Mouse (Mus musculus) forebrain, embryonic 13.5 days (tissue): Measurements from ENCODE around the gene Slc9a5. TPM values are rescaled to one million over a fixed set of nuclear protein-coding genes. Genes with fewer than 3 reads are reported as not detected.

ENCODE experiments used
- ATAC-seq: fragments of 200-750 bp; cut with Nextera tagmentation; 2 replicates; pipeline ENCODE4 v1.8.0; 2017
- H3K27ac ChIP-seq: fragments of 300-500 bp; sonication (generic); 2 replicates; pipeline ENCODE4 v1.5.1; 2015; ENCODE audit warnings: inconsistent platforms, mild to moderate bottlenecking, moderate library complexity
- H3K27me3 ChIP-seq: fragments of 300-500 bp; sonication (generic); 2 replicates; pipeline ENCODE4 v1.6.1; 2015; ENCODE audit warnings: mild to moderate bottlenecking, inconsistent platforms
- H3K36me3 ChIP-seq: fragments of 300-500 bp; sonication (generic); 2 replicates; pipeline ENCODE4 v1.6.1; 2015; ENCODE audit warnings: mild to moderate bottlenecking, inconsistent platforms; ENCODE audit not compliant: poor library complexity, severe bottlenecking
- H3K4me1 ChIP-seq: fragments of 300-500 bp; sonication (generic); 2 replicates; pipeline ENCODE4 v1.6.1; 2015; ENCODE audit warnings: inconsistent platforms
- H3K4me2 ChIP-seq: fragments of 300-500 bp; sonication (generic); 2 replicates; pipeline ENCODE4 v1.6.1; 2015; ENCODE audit warnings: inconsistent platforms, mild to moderate bottlenecking, moderate library complexity
- H3K4me3 ChIP-seq: fragments of 300-500 bp; sonication (generic); 2 replicates; pipeline ENCODE4 v1.5.1; 2015; ENCODE audit warnings: mild to moderate bottlenecking, inconsistent platforms
- H3K9ac ChIP-seq: fragments of 300-500 bp; sonication (generic); 2 replicates; pipeline ENCODE4 v1.6.1; 2015; ENCODE audit warnings: mild to moderate bottlenecking, inconsistent platforms
- H3K9me3 ChIP-seq: fragments of 300-500 bp; sonication (generic); replicated peaks from 2 replicates; pipeline ENCODE4 v1.6.1; 2016; ENCODE audit warnings: inconsistent platforms
- WGBS: fragments of 180-500 bp; shearing (Covaris S2); methylation state at CpG from one replicate; pipeline ENCODE4 v1.1.7; 2015; 5-methylcytosine and 5-hydroxymethylcytosine counted together
- polyA plus RNA-seq: library from polyadenylated mRNA; unstranded; fragments of >200 nt; fragmentation: Nextera tagmentation; extraction: Ambion mirVana; gene quantifications from 2 replicates; pipeline ENCODE4 v1.2.1, GENCODE M21; 2015

Slc9a5 gene
- polyA plus RNA-seq, 1 experiment from 2014 or later: 4.6 TPM

GRCm38 (mm10) chr8:105346611-105347427 lies 1.8 kb upstream of the Slc9a5 start:
- no peaks in the 10 kb centered on the region for H3K9me3 ChIP-seq
- peak overlapping the region; percentile 65; the same call in 1 of the 2 replicates for H3K27ac ChIP-seq
- no peaks in the 10 kb centered on the region for H3K36me3 ChIP-seq
- H3K27me3 ChIP-seq: peaks cover 10% of the 10 kb centered on the region; the same call in 1 of the 2 replicates
- ATAC-seq: peak; percentile 5
- peaks cover 42% of the 10 kb centered on the region for H3K4me1 ChIP-seq
- peak overlapping the region; percentile 81 for H3K9ac ChIP-seq
- WGBS: 2% methylated on average over 34 of the region's 34 CpGs
- peak overlapping the region; percentile 76 for H3K4me3 ChIP-seq
- peak overlapping the region; percentile 96 for H3K4me2 ChIP-seq

- H3K36me3 ChIP-seq: no peaks in the 10 kb centered on the region
- H3K4me1 ChIP-seq: peaks cover 42% of the 10 kb centered on the region
- H3K9ac ChIP-seq: peak within 1 kb of the TSS; percentile 81
- no peaks in the 10 kb centered on the region for H3K9me3 ChIP-seq
- peak within 1 kb of the TSS; percentile 65 for H3K27ac ChIP-seq
- peaks cover 10% of the 10 kb centered on the region; the same call in 1 of the 2 replicates for H3K27me3 ChIP-seq
- WGBS: under 1% methylated on average over 53 of the region's 53 CpGs
- peak; percentile 91 for ATAC-seq
- peak within 1 kb of the TSS; percentile 76 for H3K4me3 ChIP-seq
- H3K4me2 ChIP-seq: peak within 1 kb of the TSS; percentile 96
These were observed 1.0 kb upstream of the Slc9a5 start, which contains the start of gene Fhod1 for GRCm38 (mm10) chr8:105347428-105348221. TSS of gene Fhod1 (minus strand) at chr8:105347953.

- H3K4me3 ChIP-seq: peak overlapping the region; percentile 76
- peak overlapping the region; percentile 81 for H3K9ac ChIP-seq
- H3K9me3 ChIP-seq: no peaks in the 10 kb centered on the region
- peak overlapping the region; percentile 96 for H3K4me2 ChIP-seq
- peaks cover 42% of the 10 kb centered on the region for H3K4me1 ChIP-seq
- H3K27ac ChIP-seq: 0 out of 2 replicates have a peak overlapping the region, but pooled peaks have one; percentile 65
- 0% methylated on average over 31 of the region's 48 CpGs for WGBS
- H3K27me3 ChIP-seq: peaks cover 10% of the 10 kb centered on the region; the same call in 1 of the 2 replicates
- no peaks in the 10 kb centered on the region for H3K36me3 ChIP-seq
- peak; percentile 32 for ATAC-seq
These were observed 591 bp downstream of the Slc9a5 start for GRCm38 (mm10) chr8:105349096-105349771.

GRCm38 (mm10) chr8:105350186-105350585 lies 1.5 kb downstream of the Slc9a5 start:
- H3K4me3 ChIP-seq: peak overlapping the region; percentile 76
- peaks cover 10% of the 10 kb centered on the region; the same call in 1 of the 2 replicates for H3K27me3 ChIP-seq
- H3K9ac ChIP-seq: peak overlapping the region; percentile 81
- H3K36me3 ChIP-seq: 0 out of 2 replicates have a peak, but pooled peaks cover 2% of the 10 kb centered on the region
- H3K4me1 ChIP-seq: peaks cover 42% of the 10 kb centered on the region
- H3K4me2 ChIP-seq: peak overlapping the region; percentile 96
- H3K9me3 ChIP-seq: no peaks in the 10 kb centered on the region
- H3K27ac ChIP-seq: peak overlapping the region; percentile 45; the same call in 1 of the 2 replicates
- 31% methylated on average over 7 of the region's 7 CpGs for WGBS
- ATAC-seq: no peak

- H3K4me1 ChIP-seq: peaks cover 20% of the 10 kb centered on the region
- H3K27ac ChIP-seq: no peak overlapping the region
- 81% methylated on average over 8 of the region's 8 CpGs for WGBS
- ATAC-seq: no peak
- no peak overlapping the region for H3K9ac ChIP-seq
- H3K4me3 ChIP-seq: no peak overlapping the region
- H3K27me3 ChIP-seq: no peaks in the 10 kb centered on the region
- H3K9me3 ChIP-seq: no peaks in the 10 kb centered on the region
- H3K4me2 ChIP-seq: no peak overlapping the region
- peaks cover 27% of the 10 kb centered on the region for H3K36me3 ChIP-seq
These were observed 5.0 kb downstream of the Slc9a5 start for GRCm38 (mm10) chr8:105353583-105354135.

GRCm38 (mm10) chr8:105354549-105354948 lies 5.9 kb downstream of the Slc9a5 start:
- no peak overlapping the region for H3K4me2 ChIP-seq
- 95% methylated on average over 4 of the region's 4 CpGs for WGBS
- H3K27ac ChIP-seq: no peak overlapping the region
- no peak for ATAC-seq
- peaks cover 17% of the 10 kb centered on the region for H3K4me1 ChIP-seq
- no peak overlapping the region for H3K4me3 ChIP-seq
- peaks cover 30% of the 10 kb centered on the region for H3K36me3 ChIP-seq
- no peaks in the 10 kb centered on the region for H3K27me3 ChIP-seq
- H3K9me3 ChIP-seq: no peaks in the 10 kb centered on the region
- no peak overlapping the region for H3K9ac ChIP-seq

- Histone ChIP-seq H3K9me3 (no peaks in the 10 kb centered on the region), H3K27ac (no peak overlapping the region), H3K4me1 (peaks cover 8% of the 10 kb centered on the region), H3K36me3 (peaks cover 30% of the 10 kb centered on the region), H3K9ac (no peak overlapping the region), H3K27me3 (no peaks in the 10 kb centered on the region), H3K4me3 (no peak overlapping the region), H3K4me2 (no peak overlapping the region)
- no peak for ATAC-seq
- WGBS: 80% methylated on average over 26 of the region's 26 CpGs
These were observed 6.8 kb downstream of the Slc9a5 start for GRCm38 (mm10) chr8:105355179-105356024.

GRCm38 (mm10) chr8:105356681-105357080 lies 8.0 kb downstream of the Slc9a5 start:
- no peaks in the 10 kb centered on the region for H3K9me3 ChIP-seq
- peaks cover 30% of the 10 kb centered on the region for H3K36me3 ChIP-seq
- no peak overlapping the region for H3K4me3 ChIP-seq
- H3K4me1 ChIP-seq: no peaks in the 10 kb centered on the region
- no peaks in the 10 kb centered on the region for H3K27me3 ChIP-seq
- no peak overlapping the region for H3K27ac ChIP-seq
- no peak for ATAC-seq
- H3K9ac ChIP-seq: no peak overlapping the region
- 89% methylated on average over 14 of the region's 14 CpGs for WGBS
- H3K4me2 ChIP-seq: no peak overlapping the region

- Histone ChIP-seq H3K27ac (no peak overlapping the region), H3K36me3 (peaks cover 43% of the 10 kb centered on the region), H3K9me3 (no peaks in the 10 kb centered on the region), H3K9ac (peak overlapping the region; percentile 23; the same call in 1 of the 2 replicates), H3K4me1 (no peaks in the 10 kb centered on the region), H3K27me3 (no peaks in the 10 kb centered on the region), H3K4me2 (no peak overlapping the region), H3K4me3 (no peak overlapping the region)
- ATAC-seq: no peak
- WGBS: 73% methylated on average over 15 of the region's 15 CpGs
These were observed 10.6 kb downstream of the Slc9a5 start for GRCm38 (mm10) chr8:105359208-105359607.

GRCm38 (mm10) chr8:105359646-105360045 lies 11.0 kb downstream of the Slc9a5 start:
- H3K9me3 ChIP-seq: no peaks in the 10 kb centered on the region

More at GRCm38 (mm10) chr8:105359646-105360045, 11.0 kb downstream of the Slc9a5 start:
- Histone ChIP-seq H3K9ac (no peak overlapping the region), H3K4me2 (no peak overlapping the region), H3K4me3 (no peak overlapping the region), H3K27me3 (no peaks in the 10 kb centered on the region), H3K27ac (no peak overlapping the region), H3K4me1 (no peaks in the 10 kb centered on the region), H3K36me3 (peaks cover 48% of the 10 kb centered on the region)
- no peak for ATAC-seq
- WGBS: 46% methylated on average over 4 of the region's 4 CpGs
